Mouse (Mus musculus) G1E (cell line): Measurements from ENCODE around the gene Ntn5. TPM values are rescaled to one million over a fixed set of nuclear protein-coding genes. Genes with fewer than 3 reads are reported as not detected.

Experiments used
- ATAC-seq: 2 replicates; pipeline ENCODE4 v1.8.0; 2016; ENCODE audit warnings: mild to moderate bottlenecking; ENCODE audit not compliant: insufficient number of reproducible peaks, poor library complexity, low FRiP score, severe bottlenecking; ENCODE audit errors: extremely low read depth
- DNase-seq: peaks from one replicate; pipeline ENCODE4 v3.0.0; 2012; ENCODE audit warnings: low spot score
- H3K27me3 ChIP-seq: 2 replicates; pipeline ENCODE4 v1.6.1; 2012; ENCODE audit warnings: mild to moderate bottlenecking, low read length, inconsistent platforms; ENCODE audit not compliant: insufficient read depth
- H3K36me3 ChIP-seq: replicated peaks from 2 replicates; pipeline ENCODE3; 2012; ENCODE audit warnings: mild to moderate bottlenecking, inconsistent platforms
- H3K4me1 ChIP-seq: 2 replicates; pipeline ENCODE4 v1.6.1; 2012; ENCODE audit warnings: low read depth, low read length, inconsistent platforms, mixed read lengths; ENCODE audit not compliant: insufficient read depth
- H3K4me3 ChIP-seq: 2 replicates; pipeline ENCODE4 v1.5.1; 2012; ENCODE audit warnings: low read depth, mild to moderate bottlenecking, inconsistent platforms, low read length, moderate library complexity, mixed read lengths
- H3K9me3 ChIP-seq: replicated peaks from 2 replicates; pipeline ENCODE4 v1.6.1; 2012; ENCODE audit warnings: inconsistent platforms
- CTCF ChIP-seq: IDR thresholded peaks from 2 replicates; pipeline ENCODE4 v1.5.1; 2012; ENCODE audit warnings: low read depth, low read length, inconsistent platforms, mixed read lengths
- GATA1 ChIP-seq: IDR thresholded peaks from 2 replicates; pipeline ENCODE4 v1.6.1; 2012; ENCODE audit warnings: borderline replicate concordance, low read length, inconsistent platforms, mixed read lengths
- GATA2 ChIP-seq: IDR thresholded peaks from 2 replicates; pipeline ENCODE4 v1.6.1; 2012; ENCODE audit warnings: low read depth, low read length, inconsistent platforms, borderline replicate concordance
- POLR2AphosphoS5 ChIP-seq: IDR thresholded peaks from 2 replicates; pipeline ENCODE4 v1.6.1; 2012; ENCODE audit warnings: low read depth, low read length, inconsistent platforms; ENCODE audit not compliant: insufficient replicate concordance
- TAL1 ChIP-seq: conservative IDR thresholded peaks from 2 replicates; pipeline ENCODE4 v1.6.1; 2012; ENCODE audit warnings: low read depth, low read length, inconsistent platforms, mixed read lengths
- polyA plus RNA-seq: library from polyadenylated mRNA; stranded (reverse); fragments of >175 nt; gene quantifications from 2 replicates; pipeline ENCODE4 v1.2.3, GENCODE M21; 2012
- total RNA-seq, 2 experiments: library from RNA; stranded (forward) in 1 of 2; stranded (reverse) in 1 of 2; fragments of 200-1000 nt in 1 of 2; fragments of >200 nt in 1 of 2; fragmentation: Nextera tagmentation in 1 of 2; gene quantifications; 2 replicates each; pipeline ENCODE4 v1.2.3; 2014 to 2017

Ntn5 gene
- total and polyA plus RNA-seq, 3 experiments: 0.21 TPM; not detected in 2

- peak; percentile 31 for DNase-seq
- no peak for ATAC-seq
- peaks cover 82% of the 10 kb centered on the region for H3K4me1 ChIP-seq
- TF ChIP-seq GATA2: no peak
- H3K9me3 ChIP-seq: no peaks in the 10 kb centered on the region
- peaks cover 6% of the 10 kb centered on the region for H3K36me3 ChIP-seq
- peaks cover 41% of the 10 kb centered on the region for H3K27me3 ChIP-seq
- peak overlapping the region; percentile 81; the same call in 1 of the 2 replicates for H3K4me3 ChIP-seq
Observed at GRCm38 (mm10) chr7:45703521-45704033, 19.8 kb downstream of the Ntn5 start.

DNA sequence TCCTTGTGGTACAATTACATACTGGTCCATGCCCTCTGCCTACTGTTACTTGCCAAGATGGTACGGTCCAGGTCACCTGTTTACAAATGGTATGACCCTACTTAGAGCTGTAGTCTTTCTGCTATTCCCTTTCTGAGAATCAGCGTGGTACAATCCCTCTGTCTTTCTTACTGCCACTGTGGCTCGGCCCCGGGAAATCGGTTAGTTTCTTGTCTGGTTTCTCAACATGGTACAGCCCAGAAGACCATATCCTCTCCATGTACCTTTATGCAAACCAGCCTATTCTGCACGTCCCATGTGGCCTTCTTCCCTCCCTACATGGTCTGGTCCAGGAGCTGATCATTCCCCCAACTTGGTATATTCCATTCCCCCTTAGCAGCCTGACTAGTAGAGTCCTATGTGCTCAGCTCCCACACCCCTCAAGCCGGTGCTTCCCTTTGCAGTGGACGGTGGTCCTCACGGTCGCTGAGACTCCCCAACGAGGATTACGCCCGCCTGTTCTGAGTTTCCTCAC is 20.3 kb downstream of the Ntn5 start:
- peaks cover 11% of the 10 kb centered on the region for H3K36me3 ChIP-seq
- peaks cover 36% of the 10 kb centered on the region for H3K27me3 ChIP-seq
- ATAC-seq (peak; percentile 3; the same call in 1 of the 2 replicates), DNase-seq (peak; percentile 72)
- peak overlapping the region; percentile 81 for H3K4me3 ChIP-seq
- no peaks in the 10 kb centered on the region for H3K9me3 ChIP-seq
- peaks cover 88% of the 10 kb centered on the region for H3K4me1 ChIP-seq
- TF ChIP-seq CTCF (no peak), POLR2AphosphoS5 (peak; percentile 67; the same call in 1 of the 2 replicates), GATA2 (no peak)

- H3K27me3 ChIP-seq: peaks cover 28% of the 10 kb centered on the region
- H3K4me3 ChIP-seq: peak within 1 kb of the TSS; percentile 81
- peaks cover 87% of the 10 kb centered on the region for H3K4me1 ChIP-seq
- peak; percentile 100 for DNase-seq
- peak; percentile 84 for ATAC-seq
- H3K36me3 ChIP-seq: peaks cover 19% of the 10 kb centered on the region
- no peaks in the 10 kb centered on the region for H3K9me3 ChIP-seq
- TF ChIP-seq CTCF (no peak), TAL1 (no peak), GATA1 (no peak)
Observed at GRCm38 (mm10) chr7:45704730-45705442, 21.1 kb downstream of the Ntn5 start, which contains the start of gene Dbp. Gene Dbp (plus strand): TSS chr7:45705088.

DNA sequence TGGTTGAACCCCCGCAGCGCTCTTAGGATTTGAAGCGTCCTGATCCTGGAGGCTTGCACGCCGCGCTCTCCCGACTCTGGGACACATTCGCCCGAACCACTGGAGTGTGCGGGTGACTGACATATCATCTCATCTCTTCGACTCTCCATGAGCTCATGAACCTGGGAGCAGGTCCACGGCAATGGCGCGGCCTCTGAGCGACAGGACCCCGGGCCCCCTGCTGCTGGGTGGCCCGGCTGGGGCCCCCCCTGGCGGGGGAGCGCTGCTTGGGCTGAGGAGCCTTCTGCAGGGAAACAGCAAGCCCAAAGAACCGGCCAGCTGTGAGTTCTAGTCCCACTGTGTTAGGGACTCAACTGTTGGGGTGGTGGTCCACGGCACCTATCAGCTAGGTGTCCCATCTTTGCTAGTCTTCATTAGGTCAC is 21.6 kb downstream of the Ntn5 start:
- no peak for ATAC-seq
- peak overlapping the region; percentile 81 for H3K4me3 ChIP-seq
- peaks cover 84% of the 10 kb centered on the region for H3K4me1 ChIP-seq
- TF ChIP-seq POLR2AphosphoS5 (no peak), TAL1 (no peak), GATA2 (no peak), GATA1 (no peak), CTCF (no peak)
- peaks cover 25% of the 10 kb centered on the region for H3K36me3 ChIP-seq
- peaks cover 22% of the 10 kb centered on the region for H3K27me3 ChIP-seq
- H3K9me3 ChIP-seq: no peaks in the 10 kb centered on the region
- DNase-seq: no peak

DNA sequence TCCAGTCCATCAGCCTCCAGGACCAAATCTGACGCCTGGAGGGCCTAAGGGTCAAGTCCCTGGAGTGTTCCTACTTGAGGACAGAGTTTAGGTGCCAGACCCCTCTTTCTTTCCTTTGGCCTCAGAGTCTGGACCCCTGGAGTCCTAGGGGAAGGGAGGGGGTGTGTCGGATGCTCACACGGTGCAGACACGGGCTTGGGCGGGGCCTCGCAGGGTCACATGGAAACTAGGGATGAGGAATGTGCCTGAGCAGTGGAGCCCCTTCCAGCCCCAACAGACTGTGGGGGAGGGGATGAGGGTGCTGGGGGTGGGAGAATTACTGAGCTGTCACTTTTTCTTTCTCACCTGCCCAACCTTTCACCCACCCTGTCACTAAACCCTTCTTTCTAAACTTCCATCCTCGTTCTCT is 22.1 kb downstream of the Ntn5 start:
- H3K9me3 ChIP-seq: no peaks in the 10 kb centered on the region
- peaks cover 19% of the 10 kb centered on the region for H3K27me3 ChIP-seq
- ATAC-seq (no peak), DNase-seq (peak; percentile 65)
- H3K4me3 ChIP-seq: peak overlapping the region; percentile 81
- H3K4me1 ChIP-seq: peaks cover 84% of the 10 kb centered on the region
- no peak for TF ChIP-seq CTCF
- no peak for TF ChIP-seq POLR2AphosphoS5
- no peak for TF ChIP-seq GATA2
- no peak for TF ChIP-seq GATA1
- no peak for TF ChIP-seq TAL1
- peaks cover 29% of the 10 kb centered on the region for H3K36me3 ChIP-seq

DNA sequence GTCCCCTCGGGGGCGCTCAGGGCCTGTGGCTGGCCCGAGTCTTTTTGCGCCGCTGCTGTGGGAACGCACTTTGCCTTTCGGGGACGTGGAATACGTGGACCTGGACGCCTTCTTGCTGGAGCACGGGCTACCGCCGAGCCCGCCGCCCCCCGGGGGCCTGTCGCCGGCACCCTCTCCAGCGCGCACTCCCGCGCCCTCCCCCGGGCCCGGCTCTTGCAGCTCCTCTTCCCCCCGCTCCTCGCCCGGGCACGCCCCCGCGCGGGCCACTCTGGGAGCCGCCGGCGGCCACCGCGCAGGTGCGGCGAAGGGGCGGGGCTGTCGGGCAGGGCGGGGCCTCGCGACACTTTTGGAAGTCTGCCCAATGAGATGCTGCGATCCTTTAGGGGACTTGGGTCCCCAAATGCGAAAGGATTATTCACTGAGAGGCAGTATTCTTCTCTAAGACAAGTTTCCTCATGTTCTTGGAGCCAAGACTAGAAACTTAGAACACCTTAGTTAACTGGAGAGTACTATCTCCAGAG is 23.0 kb downstream of the Ntn5 start:
- ATAC-seq: 0 out of 2 replicates have a peak, but pooled peaks have one; percentile 2
- no peaks in the 10 kb centered on the region for H3K9me3 ChIP-seq
- peak; percentile 92 for DNase-seq
- peaks cover 10% of the 10 kb centered on the region; the same call in 1 of the 2 replicates for H3K27me3 ChIP-seq
- peaks cover 75% of the 10 kb centered on the region for H3K4me1 ChIP-seq
- TF ChIP-seq GATA1 (no peak), GATA2 (no peak), TAL1 (no peak), POLR2AphosphoS5 (no peak), CTCF (no peak)
- peak overlapping the region; percentile 81 for H3K4me3 ChIP-seq
- peaks cover 38% of the 10 kb centered on the region for H3K36me3 ChIP-seq
